In the genomic region with DNA sequence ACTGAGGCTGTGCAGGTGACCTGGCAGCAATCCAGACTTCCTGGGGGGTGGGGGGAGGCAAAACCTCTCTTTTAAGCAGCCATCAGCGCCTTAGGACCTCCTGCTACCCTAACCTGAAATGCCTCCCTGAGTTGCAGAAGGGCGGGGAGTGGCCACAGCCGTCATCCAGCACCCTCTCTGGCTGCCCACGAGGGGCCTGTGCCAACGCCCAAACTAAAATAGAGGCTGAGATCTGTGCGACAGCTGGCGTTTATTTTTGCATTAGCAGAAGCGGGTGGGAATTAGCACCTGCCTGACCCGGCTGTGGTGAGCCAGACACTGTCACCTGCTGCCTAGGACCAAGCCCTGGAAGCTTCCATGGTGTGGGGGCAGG, we compare ENCODE assay signal across 14 mouse cellular contexts. TPM values are rescaled to one million over a fixed set of nuclear protein-coding genes. Genes with fewer than 3 reads are reported as not detected.
DNase-seq lines count a peak whose midpoint lies in the region; ATAC-seq and TF ChIP-seq lines count a peak whose summit lies in the region.
"Had no signal": no experiment of that assay in that cellular context is flagged by ENCODE, and none has a peak within 500 bp of the region (broad histone marks: within the 10 kb centered on the region; RNA-seq: fewer than 3 reads in every experiment).

No protein-coding gene starts in this region.

- whole genome bisulfite sequencing in heart, embryonic 13.5 days = 36% methylated on average over 9 of the region's 9 CpGs
- WGBS in liver, embryonic 15.5 days (ENCODE audit: insufficient replicate concordance) = 58% methylated on average over 9 of the region's 9 CpGs

- no peak overlapping the region for H3K4me3 ChIP-seq in heart, embryonic 13.5 days
- no peak overlapping the region for H3K4me3 ChIP-seq in liver, embryonic 15.5 days (replicated peaks)
- H3K4me3 ChIP-seq in layer of hippocampus, adult 2 months = no peak overlapping the region
- H3K4me3 ChIP-seq: neural tube, embryonic 15.5 days had no signal

- H3K9ac ChIP-seq in heart, embryonic 13.5 days = no peak overlapping the region; the same call in 1 of the 2 replicates
- 0 out of 2 replicates have a peak overlapping the region, but pooled peaks have one; percentile 11 for H3K9ac ChIP-seq in liver, embryonic 15.5 days
- H3K9ac ChIP-seq: neural tube, embryonic 15.5 days had no signal

- H3K4me2 ChIP-seq in heart, embryonic 13.5 days = no peak overlapping the region
- H3K4me2 ChIP-seq in liver, embryonic 15.5 days = peak overlapping the region; percentile 50
- H3K4me2 ChIP-seq: neural tube, embryonic 15.5 days had no signal

- 0 out of 2 replicates have a peak, but pooled peaks have one; percentile 36 for ATAC-seq in frontal cortex, adult (ENCODE audit: low TSS enrichment)
- ATAC-seq in heart, embryonic 13.5 days (ENCODE audit: extremely low read depth, insufficient number of reproducible peaks, low FRiP score, low TSS enrichment) = no peak
- no peak for ATAC-seq in liver, embryonic 15.5 days (ENCODE audit: insufficient read depth)
- ATAC-seq: Patski had no signal

- H3K4me1 ChIP-seq in heart, embryonic 13.5 days = peaks cover 51% of the 10 kb centered on the region
- H3K4me1 ChIP-seq in liver, embryonic 15.5 days (replicated peaks) = peaks cover 42% of the 10 kb centered on the region

- H3K27me3 ChIP-seq in heart, embryonic 13.5 days (replicated peaks) = 0 out of 2 replicates have a peak, but pooled peaks cover 4% of the 10 kb centered on the region
- no peaks in the 10 kb centered on the region for H3K27me3 ChIP-seq in liver, embryonic 15.5 days
- H3K27me3 ChIP-seq: neural tube, embryonic 15.5 days had no signal

- no peaks in the 10 kb centered on the region for H3K9me3 ChIP-seq in heart, embryonic 13.5 days
- H3K9me3 ChIP-seq in liver, embryonic 15.5 days (replicated peaks) = no peaks in the 10 kb centered on the region
- H3K9me3 ChIP-seq: neural tube, embryonic 15.5 days had no signal

- peaks cover 41% of the 10 kb centered on the region for H3K36me3 ChIP-seq in heart, embryonic 13.5 days
- H3K36me3 ChIP-seq in liver, embryonic 15.5 days (replicated peaks) = peaks cover 65% of the 10 kb centered on the region

- no peak for TF ChIP-seq CTCF in layer of hippocampus, adult 2 months (conservative IDR thresholded peaks at IDR 0.05)

- peak overlapping the region; percentile 20; the same call in 1 of the 2 replicates for H3K27ac ChIP-seq in heart, embryonic 13.5 days (replicated peaks)
- H3K27ac ChIP-seq in liver, embryonic 15.5 days (replicated peaks) = peak overlapping the region; percentile 86
- no peak overlapping the region for H3K27ac ChIP-seq in layer of hippocampus, adult 2 months
- H3K27ac ChIP-seq: neural tube, embryonic 15.5 days had no signal

- DNase-seq in frontal cortex, postnatal 14 days (ENCODE audit: low spot score in 2 of 2) = no peak
- peak; percentile 65 for DNase-seq in brain, adult 2 months (ENCODE audit: low read depth, low spot score)
- no peak for DNase-seq in layer of hippocampus, adult 2 months (ENCODE audit: low spot score in 2 of 2)
- DNase-seq in lung, adult 18-20 months = no peak
- no peak for DNase-seq in cerebellum, adult 11 months
- DNase-seq: kidney, adult 18-20 months; layer of hippocampus, postnatal 36 days had no signal

RNA-seq across cellular contexts. Expression of gene Pabpn1l, which starts 14.2 kb away (rescaled TPM):
- not detected in 2 replicates for polyA plus RNA-seq in heart, embryonic 13.5 days (2015; fragmentation: Nextera tagmentation; extraction: Ambion mirVana)
- not detected in 2 replicates for polyA plus RNA-seq in liver, embryonic 15.5 days (2015; fragmentation: Nextera tagmentation; extraction: Ambion mirVana)
- under 1 TPM in 1 of 2 experiments, not detected in 1; 0.52 TPM for total RNA-seq in layer of hippocampus, adult 2 months (2021)
- total RNA-seq: gastrocnemius, postnatal 4 days; megakaryocyte-erythroid progenitor cell, adult 5-6 weeks had no signal

RNA-seq across cellular contexts. Expression of gene Trappc2l, which starts 25.3 kb away (rescaled TPM):
- 55.6 and 74.0 TPM in 2 replicates for polyA plus RNA-seq in heart, embryonic 13.5 days (2015; fragmentation: Nextera tagmentation; extraction: Ambion mirVana)
- polyA plus RNA-seq in liver, embryonic 15.5 days (2015; fragmentation: Nextera tagmentation; extraction: Ambion mirVana) = 24.2 and 33.1 TPM in 2 replicates
- total RNA-seq in layer of hippocampus, adult 2 months (2021) = 10 to 100 TPM; 77.3 to 88.6 TPM

RNA-seq across cellular contexts. Expression of gene Galns, which starts 25.5 kb away (rescaled TPM):
- 11.1 and 11.9 TPM in 2 replicates for polyA plus RNA-seq in heart, embryonic 13.5 days (2015; fragmentation: Nextera tagmentation; extraction: Ambion mirVana)
- 8.2 and 8.8 TPM in 2 replicates for polyA plus RNA-seq in liver, embryonic 15.5 days (2015; fragmentation: Nextera tagmentation; extraction: Ambion mirVana)
- total RNA-seq in layer of hippocampus, adult 2 months (2021) = 10 to 100 TPM; 11.8 to 13.9 TPM
